Mouse (Mus musculus) heart, postnatal 4 days (tissue): ENCODE measurements around the gene Gm49320. TPM values are rescaled to one million over a fixed set of nuclear protein-coding genes. Genes with fewer than 3 reads are reported as not detected.
A peak's percentile ranks its signal among the peaks of the same experiment; 100 is the strongest.

Experiments used
- DNase-seq: peaks from one replicate; pipeline ENCODE4 v3.0.0; 2021
- total RNA-seq, 2 experiments: library from RNA; stranded (reverse); gene quantifications; 2 replicates each; pipeline ENCODE4 v1.2.3; 2021

Gm49320 gene
- total RNA-seq, 2 experiments from 2014 or later = 0.24 to 0.52 TPM

GRCm38 (mm10) chr8:4259125-4259804, 20.6 kb downstream of the Gm49320 start, which contains the start of gene Ctxn1:
Ctxn1 (minus strand) TSS chr8:4259274.
- peak; percentile 97 for DNase-seq

GRCm38 (mm10) chr8:4259805-4260170, 21.1 kb downstream of the Gm49320 start:
- no peak for DNase-seq

- no peak for DNase-seq
Observed at GRCm38 (mm10) chr8:4263105-4263791, 24.6 kb downstream of the Gm49320 start.

DNA sequence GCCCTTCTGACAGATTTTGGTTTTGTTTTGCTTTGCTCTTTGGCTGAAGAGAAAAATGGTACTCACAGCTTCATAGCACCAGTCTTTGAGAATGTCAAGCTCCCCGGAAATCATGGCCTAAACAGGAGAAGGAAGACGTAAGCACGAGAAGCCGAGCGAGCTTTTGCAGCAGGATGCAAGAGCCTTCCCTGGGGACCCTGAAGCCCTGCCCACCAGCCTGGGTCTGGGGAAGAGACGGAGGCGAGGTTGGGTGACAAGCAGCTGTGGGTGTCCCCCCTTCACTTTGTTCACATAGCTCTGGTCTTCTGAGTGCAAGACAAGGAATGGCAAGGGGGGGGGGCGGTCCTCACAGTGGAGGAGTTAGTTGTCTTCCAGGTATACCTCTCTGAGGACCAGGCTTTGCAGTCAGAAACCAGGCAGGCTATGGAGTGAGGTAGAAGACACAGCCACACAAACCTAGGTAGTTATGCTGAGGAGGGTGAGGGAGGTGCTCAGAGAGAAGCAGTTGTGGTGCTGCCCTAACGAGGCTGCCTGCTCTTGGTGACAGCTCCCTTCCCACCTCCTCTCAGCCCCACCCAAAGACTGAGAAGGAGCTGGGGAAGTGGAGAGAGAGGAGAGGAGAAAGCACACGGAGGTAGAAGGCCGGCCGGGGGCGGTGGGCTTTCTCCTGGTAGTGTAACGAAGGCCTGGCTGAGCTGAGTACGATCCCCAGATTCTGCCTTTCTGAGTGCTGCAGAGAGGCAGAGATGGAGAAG, 26.7 kb downstream of the Gm49320 start:
- no peak for DNase-seq

GRCm38 (mm10) chr8:4267627-4268026, 29.0 kb downstream of the Gm49320 start:
- peak; percentile 47 for DNase-seq

GRCm38 (mm10) chr8:4269609-4270008, 30.9 kb downstream of the Gm49320 start:
- DNase-seq = no peak

DNA sequence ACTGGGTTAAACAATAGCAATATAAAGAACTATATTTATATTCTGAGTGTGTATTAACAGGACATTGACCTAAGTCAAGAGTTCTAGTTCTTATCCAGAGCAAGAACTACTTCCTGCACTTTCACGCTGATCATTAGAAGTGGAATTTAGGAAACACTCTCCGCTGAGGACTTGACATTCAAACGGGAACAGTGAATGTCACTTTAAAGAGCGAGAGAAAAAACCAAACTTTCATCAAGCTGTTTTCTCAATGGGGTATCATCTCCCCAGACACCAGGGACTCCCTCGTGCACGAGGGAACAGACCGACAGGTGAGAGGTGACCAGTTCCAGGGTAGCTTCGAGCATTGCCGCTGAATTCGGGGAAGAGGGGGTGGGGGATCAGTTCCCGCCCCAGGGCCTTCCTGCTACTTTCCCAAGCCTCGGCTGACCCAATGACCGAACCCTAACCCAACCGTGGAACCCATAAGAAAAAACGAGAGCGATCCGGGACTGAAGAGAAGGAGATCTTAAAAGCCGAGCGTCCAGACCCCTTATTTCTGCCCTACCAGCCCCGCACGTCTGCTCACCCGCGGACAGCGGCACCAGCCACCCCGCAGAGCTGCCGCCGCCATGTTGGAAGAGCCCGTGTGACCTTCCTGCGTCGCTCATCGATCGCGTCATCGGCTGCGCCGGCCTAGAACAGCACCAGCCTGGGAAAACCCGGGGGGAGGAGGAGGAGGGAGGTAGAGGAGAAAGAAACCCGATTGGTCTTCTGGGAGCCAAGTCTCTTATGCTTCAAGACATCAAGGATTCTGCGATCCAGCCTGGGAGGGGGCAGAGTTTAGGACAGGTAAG, 36.8 kb downstream of the Gm49320 start, which contains the start of gene Timm44:
Gene Timm44 (minus strand): TSS at position 639 of the 836 bp plus-strand sequence.
- peak; percentile 95 for DNase-seq

- DNase-seq = no peak
Observed at GRCm38 (mm10) chr8:4276111-4276465, 37.4 kb downstream of the Gm49320 start.

DNA sequence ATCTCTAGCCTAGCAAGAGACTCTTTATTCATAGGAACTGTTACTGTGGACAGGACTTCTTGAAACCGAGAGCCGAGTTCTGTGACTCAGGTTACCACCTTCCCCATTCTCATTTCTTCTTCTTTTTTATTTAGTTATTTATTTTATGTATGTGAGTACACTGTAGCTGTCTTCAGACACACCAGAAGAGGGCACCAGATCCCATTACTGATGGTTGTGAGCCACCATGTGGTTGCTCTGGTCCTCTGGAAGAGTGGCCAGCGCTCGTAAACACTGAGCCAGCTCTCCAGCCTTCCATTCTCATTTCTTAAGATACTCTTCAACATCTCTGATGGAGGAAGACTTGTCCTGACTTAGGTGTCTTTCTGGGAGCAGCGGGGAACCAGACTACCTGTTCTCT, 54.1 kb downstream of the Gm49320 start:
- DNase-seq = no peak

DNA sequence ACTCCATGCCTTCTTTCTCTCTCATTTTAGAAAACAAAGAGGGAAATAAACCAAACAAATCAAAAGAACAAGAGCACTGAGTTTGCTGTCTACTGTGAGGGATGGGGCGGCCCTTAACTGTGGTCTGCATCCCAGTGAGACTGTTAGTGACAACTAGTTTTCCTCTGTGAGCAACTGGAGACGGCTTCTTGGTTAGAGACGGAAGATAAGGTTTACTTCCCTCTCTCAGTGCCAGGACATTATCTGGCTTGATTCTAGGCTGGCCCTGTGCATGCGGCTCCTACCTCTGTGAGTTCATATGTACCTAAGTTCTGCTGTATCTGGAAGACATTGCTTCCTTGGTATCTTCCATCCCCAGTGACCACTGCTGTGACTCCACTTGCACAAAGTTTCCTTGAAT, 59.2 kb downstream of the Gm49320 start:
- no peak for DNase-seq

Other genes with a start within 250 kb of the Gm49320 start
- not detected for gene Cd209f, start 133.0 kb upstream of the Gm49320 start, total RNA-seq
- gene Cd209g, start 104.8 kb upstream of the Gm49320 start, total RNA-seq = not detected
- 10 to 100 TPM; 19.1 to 26.0 TPM for gene Evi5l, start 72.3 kb upstream of the Gm49320 start, total RNA-seq
- under 1 TPM; 0.05 to 0.07 TPM for gene Prr36, start 21.4 kb upstream of the Gm49320 start, total RNA-seq
- under 1 TPM; 0.14 TPM for gene Lrrc8e, start 12.0 kb upstream of the Gm49320 start, total RNA-seq
- 10 to 100 TPM; 66.7 to 68.9 TPM for gene Map2k7, start 125 bp upstream of the Gm49320 start, total RNA-seq
- 1 to 10 TPM; 4.0 to 5.5 TPM for gene Tgfbr3l, start 9.3 kb downstream of the Gm49320 start, total RNA-seq
- 10 to 100 TPM; 19.5 to 21.6 TPM for gene Snapc2, start 14.2 kb downstream of the Gm49320 start, total RNA-seq
- gene Ctxn1, start 20.4 kb downstream of the Gm49320 start, total RNA-seq = 10 to 100 TPM in 1 of 2 experiments, 1 to 10 TPM in 1; 9.6 to 10.1 TPM
- 100 to 1,000 TPM; 107 to 112 TPM for gene Timm44, start 37.0 kb downstream of the Gm49320 start, total RNA-seq
- gene Ccl25, start 86.3 kb downstream of the Gm49320 start, total RNA-seq = 10 to 100 TPM in 1 of 2 experiments, 1 to 10 TPM in 1; 8.2 to 10.3 TPM
- 10 to 100 TPM; 95.8 to 96.1 TPM for gene Elavl1, start 86.5 kb downstream of the Gm49320 start, total RNA-seq